Mouse (Mus musculus) embryonic facial prominence, embryonic 11.5 days (tissue): Measurements from ENCODE around the gene Col15a1. TPM values are rescaled to one million over a fixed set of nuclear protein-coding genes. Genes with fewer than 3 reads are reported as not detected.

ENCODE experiments used
- ATAC-seq: fragments of 200-750 bp; cut with Nextera tagmentation; replicated peaks from 2 replicates; pipeline ENCODE4 v1.8.0; 2017; ENCODE audit warnings: low read depth; ENCODE audit not compliant: insufficient number of reproducible peaks, low FRiP score, low TSS enrichment
- DNase-seq: peaks from one replicate; pipeline ENCODE4 v3.0.0-alpha.2; 2015; ENCODE audit warnings: low spot score
- H3K27ac ChIP-seq: fragments of 300-500 bp; sonication (generic); replicated peaks from 2 replicates; pipeline ENCODE4 v1.5.1; 2014; ENCODE audit warnings: mild to moderate bottlenecking, low read depth, low read length, control low read depth
- H3K27me3 ChIP-seq: fragments of 300-500 bp; sonication (generic); 2 replicates; pipeline ENCODE4 v1.6.1; 2014; ENCODE audit warnings: mild to moderate bottlenecking, low read length, moderate library complexity, mixed read lengths; ENCODE audit not compliant: control insufficient read depth, insufficient read depth
- H3K36me3 ChIP-seq: fragments of 300-500 bp; sonication (generic); replicated peaks from 2 replicates; pipeline ENCODE4 v1.6.1; 2014; ENCODE audit warnings: low read depth, mild to moderate bottlenecking, low read length, moderate library complexity, mixed read lengths; ENCODE audit not compliant: control insufficient read depth, insufficient read depth
- H3K4me1 ChIP-seq: fragments of 300-500 bp; sonication (generic); 2 replicates; pipeline ENCODE4 v1.6.1; 2014; ENCODE audit warnings: low read length, mixed read lengths; ENCODE audit not compliant: control insufficient read depth, insufficient read depth
- H3K4me2 ChIP-seq: fragments of 300-500 bp; sonication (generic); 2 replicates; pipeline ENCODE4 v1.6.1; 2014; ENCODE audit warnings: low read depth, mild to moderate bottlenecking, control low read depth, low read length, moderate library complexity
- H3K4me3 ChIP-seq: fragments of 300-500 bp; sonication (generic); 2 replicates; pipeline ENCODE4 v1.5.1; 2014; ENCODE audit warnings: low read depth, low read length, control low read depth
- H3K9ac ChIP-seq: fragments of 300-500 bp; sonication (generic); replicated peaks from 2 replicates; pipeline ENCODE4 v1.6.1; 2014; ENCODE audit warnings: mild to moderate bottlenecking, control low read depth, low read length
- H3K9me3 ChIP-seq: fragments of 300-500 bp; sonication (generic); replicated peaks from 2 replicates; pipeline ENCODE4 v1.6.1; 2016; ENCODE audit warnings: mild to moderate bottlenecking, low read length, inconsistent platforms, mixed read lengths; ENCODE audit not compliant: control insufficient read depth
- WGBS: fragments of 180-500 bp; shearing (Covaris S2); extraction: QIAGEN DNeasy Blood & Tissue Kit; methylation state at CpG from one replicate; pipeline ENCODE4 v1.1.7; 2014; 5-methylcytosine and 5-hydroxymethylcytosine counted together
- polyA plus RNA-seq: library from polyadenylated mRNA; unstranded; fragments of >200 nt; fragmentation: Nextera tagmentation; extraction: Ambion mirVana; gene quantifications from 2 replicates; pipeline ENCODE4 v1.2.1, GENCODE M21; 2014

Col15a1 gene
- polyA plus RNA-seq, 1 experiment from 2014 or later = 8.8 TPM

DNA sequence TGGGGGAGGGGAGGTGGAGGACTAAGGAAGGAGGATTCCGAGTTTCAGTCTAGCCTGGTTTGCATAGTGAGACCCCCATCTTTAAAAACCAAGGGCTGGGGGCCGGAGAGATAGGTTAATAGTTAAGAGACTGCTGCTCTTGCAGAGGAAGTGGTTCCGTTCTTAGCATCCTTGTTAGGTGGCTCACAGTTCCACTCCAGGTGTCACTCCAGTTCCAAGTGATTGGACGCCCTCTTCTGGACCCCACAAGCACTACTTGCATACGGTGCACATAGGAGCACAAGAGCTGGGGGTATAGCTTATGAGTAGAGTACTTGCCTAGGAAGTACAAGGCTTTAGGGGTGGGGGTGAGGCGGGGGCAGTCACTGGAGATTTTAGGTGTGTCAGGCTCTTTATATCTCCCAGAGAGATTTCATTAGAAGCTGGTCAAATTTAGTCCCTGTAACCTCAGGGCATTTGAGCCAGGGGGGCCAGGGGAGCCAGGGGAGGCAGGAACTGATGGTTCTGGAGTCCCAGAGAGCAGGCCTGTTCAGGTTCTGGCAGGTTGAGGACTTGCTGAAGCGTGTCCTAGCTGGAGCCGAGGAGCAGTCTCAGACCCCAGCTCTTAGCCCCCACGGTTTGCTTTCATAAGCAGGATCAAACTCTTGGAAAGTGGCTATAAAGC, 143.6 kb downstream of the Col15a1 start:
- peak; percentile 78 for DNase-seq
- Histone ChIP-seq H3K9ac (peak overlapping the region; percentile 70), H3K27me3 (no peaks in the 10 kb centered on the region), H3K4me3 (peak overlapping the region; percentile 94), H3K36me3 (no peaks in the 10 kb centered on the region), H3K4me2 (peak overlapping the region; percentile 94), H3K9me3 (no peaks in the 10 kb centered on the region), H3K4me1 (no peaks in the 10 kb centered on the region; the same call in 1 of the 2 replicates), H3K27ac (peak overlapping the region; percentile 80; the same call in 1 of the 2 replicates)
- 16% methylated on average over 9 of the region's 9 CpGs for WGBS
- no peak for ATAC-seq

DNA sequence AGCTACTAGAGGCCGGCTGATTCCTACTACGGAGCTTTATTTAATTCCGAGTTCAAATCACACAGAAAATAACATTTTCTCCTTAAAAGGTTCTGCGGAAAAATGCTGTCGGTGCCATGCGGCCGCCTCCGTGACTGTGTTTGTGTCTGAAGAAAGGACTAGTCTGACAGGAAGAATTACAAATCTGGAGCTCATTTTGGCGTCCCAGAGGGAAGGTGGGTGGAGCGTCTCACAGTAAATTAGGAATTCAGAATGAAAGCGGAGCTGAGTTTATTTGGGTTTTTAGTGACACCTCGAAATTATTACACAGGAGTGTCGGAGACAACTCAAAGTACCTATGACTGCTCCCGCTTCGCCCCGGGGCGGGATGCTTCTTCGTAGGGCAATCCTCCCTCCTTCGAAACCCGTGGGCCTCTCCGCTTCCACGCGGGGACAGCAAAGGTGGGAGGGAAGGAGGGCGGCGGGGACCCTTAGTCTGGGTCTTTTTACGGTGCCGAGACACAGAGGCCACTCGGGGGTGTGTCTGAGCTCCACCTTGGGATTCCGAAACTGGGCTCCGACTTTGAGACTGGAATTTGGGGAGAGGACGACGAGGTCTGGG, 144.2 kb downstream of the Col15a1 start:
- H3K27ac ChIP-seq = peak overlapping the region; percentile 80

DNA sequence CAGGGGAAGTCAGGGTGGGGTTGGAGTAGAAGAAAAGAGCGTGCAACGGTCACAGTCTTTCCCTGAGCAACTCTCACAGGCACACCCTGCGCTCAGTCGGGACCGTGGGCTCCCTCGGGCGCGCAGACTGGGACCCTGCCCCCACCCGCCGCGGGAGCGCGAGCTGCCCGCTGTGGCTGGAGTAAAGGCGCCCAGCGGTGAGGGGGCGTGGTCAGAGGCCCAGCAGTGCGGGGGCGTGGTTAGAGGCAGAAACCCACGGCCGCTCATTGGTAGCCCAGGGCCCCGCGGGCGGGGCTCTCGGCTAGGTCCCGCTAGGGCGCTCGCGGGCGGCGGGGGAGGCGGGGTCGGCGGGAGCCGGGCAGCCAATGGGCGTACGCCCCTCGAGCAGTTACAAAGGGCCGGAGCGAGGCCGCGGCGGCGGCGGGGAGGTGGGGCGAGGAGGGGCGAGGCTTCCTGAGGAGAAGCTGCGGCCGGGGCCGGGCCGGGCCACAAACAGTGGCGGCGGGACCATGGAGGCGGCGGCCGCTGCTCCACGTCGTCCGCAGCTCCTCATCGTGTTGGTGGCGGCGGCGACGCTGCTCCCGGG, 144.9 kb downstream of the Col15a1 start, which contains the start of gene Tgfbr1:
Tgfbr1 (plus strand) TSS at position 420 of the 586 bp plus-strand sequence.
- ATAC-seq = peak; percentile 98

More for the DNA sequence above, 144.2 kb downstream of the Col15a1 start:
- no peaks in the 10 kb centered on the region for H3K36me3 ChIP-seq
- under 1% methylated on average over 32 of the region's 32 CpGs for WGBS
- DNase-seq (peak; percentile 83), ATAC-seq (no peak)
- H3K4me1 ChIP-seq = no peaks in the 10 kb centered on the region; the same call in 1 of the 2 replicates
- H3K9me3 ChIP-seq = no peaks in the 10 kb centered on the region
- peak overlapping the region; percentile 70 for H3K9ac ChIP-seq
- H3K4me2 ChIP-seq = peak overlapping the region; percentile 94
- no peaks in the 10 kb centered on the region for H3K27me3 ChIP-seq
- peak overlapping the region; percentile 94 for H3K4me3 ChIP-seq

DNA sequence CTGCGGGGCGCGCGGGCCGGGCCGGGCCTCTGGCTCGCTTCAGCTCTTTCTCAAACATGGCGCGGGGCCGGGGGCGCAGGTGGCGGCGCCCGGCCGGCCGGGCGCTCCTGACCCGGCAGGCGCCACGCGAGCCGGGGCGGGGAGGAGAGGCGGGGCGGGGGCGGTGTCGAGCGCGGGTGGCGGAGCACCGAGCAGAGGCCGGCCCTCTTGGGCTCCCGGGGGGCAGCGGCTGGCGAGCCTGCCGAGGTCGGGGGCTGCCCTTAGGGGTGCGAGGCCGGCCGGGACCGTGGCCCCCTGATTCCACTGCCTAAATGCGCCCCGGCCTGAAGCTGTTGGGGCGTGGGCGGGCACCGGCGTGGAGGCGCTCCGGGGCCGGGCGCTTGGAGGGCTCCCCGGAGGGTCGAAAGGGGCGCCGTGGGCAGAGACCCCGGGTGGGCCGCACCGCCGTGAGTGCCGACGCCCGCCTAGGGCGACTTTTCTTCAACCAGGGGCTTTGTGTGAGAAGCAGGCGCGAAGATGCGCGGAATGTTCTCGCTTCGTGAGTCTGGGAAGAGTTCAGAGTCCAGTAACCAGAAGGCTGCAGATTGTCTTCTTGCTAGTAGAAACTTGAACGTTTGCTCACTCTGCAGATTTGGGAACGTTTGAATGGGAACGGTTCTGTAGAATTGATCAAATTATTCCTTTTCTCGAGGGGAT, 145.6 kb downstream of the Col15a1 start:
- Histone ChIP-seq H3K4me2 (peak overlapping the region; percentile 70), H3K4me3 (peak overlapping the region; percentile 94), H3K9ac (peak overlapping the region; percentile 94), H3K27ac (peak overlapping the region; percentile 94), H3K4me1 (no peaks in the 10 kb centered on the region; the same call in 1 of the 2 replicates), H3K27me3 (no peaks in the 10 kb centered on the region), H3K36me3 (no peaks in the 10 kb centered on the region), H3K9me3 (no peaks in the 10 kb centered on the region)
- DNase-seq = peak; percentile 68
- WGBS = under 1% methylated on average over 63 of the region's 73 CpGs
- ATAC-seq = peak; percentile 66

More for the DNA sequence above, 144.9 kb downstream of the Col15a1 start, which contains the start of gene Tgfbr1:
- H3K4me3 ChIP-seq = peak within 1 kb of the TSS; percentile 94
- WGBS = under 1% methylated on average over 43 of the region's 65 CpGs
- no peaks in the 10 kb centered on the region; the same call in 1 of the 2 replicates for H3K4me1 ChIP-seq
- peak; percentile 99 for DNase-seq
- H3K27me3 ChIP-seq = no peaks in the 10 kb centered on the region
- H3K4me2 ChIP-seq = peak within 1 kb of the TSS; percentile 94
- H3K9ac ChIP-seq = peak within 1 kb of the TSS; percentile 94
- H3K27ac ChIP-seq = peak within 1 kb of the TSS; percentile 94
- no peaks in the 10 kb centered on the region for H3K36me3 ChIP-seq
- no peaks in the 10 kb centered on the region for H3K9me3 ChIP-seq

DNA sequence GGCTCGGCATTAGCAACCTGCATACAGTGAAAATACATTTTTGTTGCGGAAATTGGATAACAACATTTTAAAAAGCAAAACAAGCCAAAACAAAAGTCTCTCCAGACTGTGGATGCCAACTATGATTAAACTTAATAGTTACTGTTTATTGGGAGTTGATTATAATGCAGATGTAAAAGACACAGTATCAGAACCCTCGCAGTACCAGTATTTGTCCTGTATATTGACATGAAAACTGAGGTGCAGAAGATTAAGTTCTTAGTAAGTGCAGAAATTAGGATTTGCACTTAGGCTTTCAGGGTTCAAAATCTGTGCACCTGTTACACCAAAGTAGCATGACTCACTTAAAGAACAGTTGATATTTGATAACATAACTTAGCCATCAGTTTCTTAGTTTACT, 146.3 kb downstream of the Col15a1 start:
- 37% methylated on average over 3 of the region's 3 CpGs for whole genome bisulfite sequencing
- no peak for DNase-seq
- Histone ChIP-seq H3K4me1 (no peaks in the 10 kb centered on the region; the same call in 1 of the 2 replicates), H3K27me3 (no peaks in the 10 kb centered on the region), H3K4me2 (peak overlapping the region; percentile 70), H3K4me3 (peak overlapping the region; percentile 94), H3K9ac (no peak overlapping the region; the same call in 1 of the 2 replicates), H3K27ac (no peak overlapping the region), H3K9me3 (no peaks in the 10 kb centered on the region), H3K36me3 (no peaks in the 10 kb centered on the region)
- ATAC-seq = no peak

DNA sequence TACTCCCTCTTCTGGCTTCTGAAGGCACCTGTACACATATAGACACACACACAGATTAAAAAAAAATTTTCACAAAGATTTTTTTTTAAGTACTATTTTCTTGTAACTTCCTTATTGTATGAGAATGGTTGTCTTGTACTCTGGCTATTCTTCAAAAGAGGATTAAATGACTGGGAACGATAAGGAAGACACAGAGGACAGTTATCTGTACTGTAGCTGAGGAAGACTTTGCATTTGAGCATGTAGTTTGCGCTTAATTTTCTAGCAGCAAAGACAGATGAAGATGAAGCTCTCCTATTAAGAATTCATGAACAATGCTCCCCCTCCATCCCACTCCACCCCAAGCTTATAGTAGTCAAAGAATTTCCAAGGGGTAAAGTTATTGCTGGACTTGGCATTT, 154.7 kb downstream of the Col15a1 start:
- H3K36me3 ChIP-seq = no peaks in the 10 kb centered on the region
- DNase-seq = no peak
- no peak overlapping the region for H3K27ac ChIP-seq
- no peak for ATAC-seq
- no peaks in the 10 kb centered on the region for H3K4me1 ChIP-seq
- WGBS = 92% methylated on average over 2 of the region's 2 CpGs
- H3K9me3 ChIP-seq = no peaks in the 10 kb centered on the region
- no peak overlapping the region for H3K4me2 ChIP-seq
- no peak overlapping the region for H3K9ac ChIP-seq
- H3K4me3 ChIP-seq = no peak overlapping the region
- no peaks in the 10 kb centered on the region for H3K27me3 ChIP-seq
